Mouse (Mus musculus) ES-E14 (cell line): ENCODE measurements around the gene Crk.

Experiments used
- HCFC1 ChIP-seq: IDR thresholded peaks from 2 replicates; pipeline ENCODE4 v1.6.1; 2012; ENCODE audit warnings: low read length, inconsistent platforms, borderline replicate concordance; ENCODE audit not compliant: insufficient read depth
- MAFK ChIP-seq: IDR thresholded peaks from 2 replicates; pipeline ENCODE4 v1.6.1; 2014; ENCODE audit warnings: mild to moderate bottlenecking, low read depth, low read length, inconsistent platforms; ENCODE audit not compliant: insufficient read depth

- TF ChIP-seq HCFC1 (no peak), MAFK (no peak)
These were observed 49.0 kb upstream of the Crk start for GRCm38 (mm10) chr11:75630098-75630497.
